Mouse (Mus musculus): ENCODE results near the gene Cldn19. TPM values are rescaled to one million over a fixed set of nuclear protein-coding genes. Genes with fewer than 3 reads are reported as not detected.

The Cldn19 gene
- polyA plus RNA-seq, 1 experiment from 2014 or later, result 0.63 TPM

DNA sequence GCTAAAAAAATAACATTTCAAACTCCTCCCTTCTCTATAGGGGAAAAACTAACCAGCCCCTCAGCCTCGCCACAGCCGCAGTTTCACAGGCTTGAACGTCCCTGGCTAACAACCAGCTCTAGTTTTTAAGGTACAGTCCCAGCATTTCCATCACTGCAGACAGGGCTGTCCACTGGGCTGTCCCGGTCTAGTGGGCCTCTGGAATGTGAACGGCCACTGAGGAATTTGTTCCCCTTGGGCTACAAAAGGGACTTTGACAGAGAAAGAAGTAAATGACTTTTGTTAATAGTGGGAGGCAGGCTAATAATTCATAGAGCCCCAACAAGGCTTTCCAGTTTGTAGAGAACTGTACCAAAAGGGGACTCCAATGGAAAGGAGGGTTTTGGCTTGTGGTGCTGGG, 50.2 kb downstream of the Cldn19 start:
- no peak overlapping the region for H3K9ac ChIP-seq (ENCODE audit: low read depth, low read length)
- no peak for ATAC-seq
- H3K36me3 ChIP-seq (ENCODE audit: control insufficient read depth, insufficient read depth, low read length), result peaks cover 4% of the 10 kb centered on the region; the same call in 1 of the 2 replicates
- H3K27ac ChIP-seq (ENCODE audit: low read length), result no peak overlapping the region
- H3K9me3 ChIP-seq (replicated peaks; ENCODE audit: control insufficient read depth, low read length, poor library complexity, severe bottlenecking), result no peaks in the 10 kb centered on the region
- H3K4me2 ChIP-seq (ENCODE audit: low read length), result no peak overlapping the region
- H3K4me1 ChIP-seq (ENCODE audit: control insufficient read depth, insufficient read depth, low read length), result no peaks in the 10 kb centered on the region
- no peak overlapping the region for H3K4me3 ChIP-seq (ENCODE audit: low read depth, low read length)
- H3K27me3 ChIP-seq (ENCODE audit: control insufficient read depth, insufficient read depth, low read depth, low read length), result no peaks in the 10 kb centered on the region
- 63% methylated on average over 5 of the region's 5 CpGs for WGBS

Other genes with a start within 250 kb of the Cldn19 start
- gene Slc2a1, start 146.7 kb upstream of the Cldn19 start, polyA plus RNA-seq (2015; fragmentation: Nextera tagmentation; extraction: Ambion mirVana), result 90.7 and 91.6 TPM in 2 replicates
- gene Zfp691, start 81.2 kb upstream of the Cldn19 start, polyA plus RNA-seq (2015; fragmentation: Nextera tagmentation; extraction: Ambion mirVana), result 4.0 and 6.1 TPM in 2 replicates
- 0.14 and 0.52 TPM in 2 replicates for gene Ermap, start 65.4 kb upstream of the Cldn19 start, polyA plus RNA-seq (2015; fragmentation: Nextera tagmentation; extraction: Ambion mirVana)
- gene Svbp, start 60.1 kb upstream of the Cldn19 start, polyA plus RNA-seq (2015; fragmentation: Nextera tagmentation; extraction: Ambion mirVana), result 220 and 230 TPM in 2 replicates
- 0.26 and 0.44 TPM in 2 replicates for gene Tmem269, start 37.2 kb upstream of the Cldn19 start, polyA plus RNA-seq (2015; fragmentation: Nextera tagmentation; extraction: Ambion mirVana)
- gene AU022252, start 22.7 kb upstream of the Cldn19 start, polyA plus RNA-seq (2015; fragmentation: Nextera tagmentation; extraction: Ambion mirVana), result 22.6 and 26.0 TPM in 2 replicates
- gene P3h1, start 22.5 kb upstream of the Cldn19 start, polyA plus RNA-seq (2015; fragmentation: Nextera tagmentation; extraction: Ambion mirVana), result 9.2 and 9.9 TPM in 2 replicates
- 716 and 727 TPM in 2 replicates for gene Ybx1, start 39.2 kb downstream of the Cldn19 start, polyA plus RNA-seq (2015; fragmentation: Nextera tagmentation; extraction: Ambion mirVana)
- gene Ppih, start 65.1 kb downstream of the Cldn19 start, polyA plus RNA-seq (2015; fragmentation: Nextera tagmentation; extraction: Ambion mirVana), result 36.4 and 42.9 TPM in 2 replicates
- 22.8 and 27.1 TPM in 2 replicates for gene Ccdc30, start 160.1 kb downstream of the Cldn19 start, polyA plus RNA-seq (2015; fragmentation: Nextera tagmentation; extraction: Ambion mirVana)
- 18.6 and 19.4 TPM in 2 replicates for gene Ppcs, start 167.0 kb downstream of the Cldn19 start, polyA plus RNA-seq (2015; fragmentation: Nextera tagmentation; extraction: Ambion mirVana)
- 0.64 and 0.76 TPM in 2 replicates for gene Zmynd12, start 167.4 kb downstream of the Cldn19 start, polyA plus RNA-seq (2015; fragmentation: Nextera tagmentation; extraction: Ambion mirVana)
- 27.2 and 29.0 TPM in 2 replicates for gene Rimkla, start 237.2 kb downstream of the Cldn19 start, polyA plus RNA-seq (2015; fragmentation: Nextera tagmentation; extraction: Ambion mirVana)

Measured in midbrain, embryonic 16.5 days (tissue).